Mouse (Mus musculus) E14TG2a.4 (cell line): ENCODE measurements around the gene Dnajb2.

Source experiments
- CTCF ChIP-seq: conservative IDR thresholded peaks from 2 replicates; pipeline ENCODE4 v1.5.1; 2014; ENCODE audit warnings: low read length
- NANOG ChIP-seq: IDR thresholded peaks from 2 replicates; pipeline ENCODE4 v1.6.1; 2014; ENCODE audit warnings: borderline replicate concordance, low read length, mixed read lengths
- POU5F1 ChIP-seq: IDR thresholded peaks from 2 replicates; pipeline ENCODE4 v1.6.1; 2014; ENCODE audit warnings: low read length, borderline replicate concordance

- TF ChIP-seq CTCF (no peak), NANOG (no peak), POU5F1 (no peak)
These were observed 21.8 kb upstream of the Dnajb2 start for GRCm38 (mm10) chr1:75214442-75214841.
